Mouse (Mus musculus): ENCODE results near the gene Stil. TPM values are rescaled to one million over a fixed set of nuclear protein-coding genes. Genes with fewer than 3 reads are reported as not detected.

The Stil gene
- polyA plus RNA-seq, 1 experiment from 2014 or later = 7.2 TPM

DNA sequence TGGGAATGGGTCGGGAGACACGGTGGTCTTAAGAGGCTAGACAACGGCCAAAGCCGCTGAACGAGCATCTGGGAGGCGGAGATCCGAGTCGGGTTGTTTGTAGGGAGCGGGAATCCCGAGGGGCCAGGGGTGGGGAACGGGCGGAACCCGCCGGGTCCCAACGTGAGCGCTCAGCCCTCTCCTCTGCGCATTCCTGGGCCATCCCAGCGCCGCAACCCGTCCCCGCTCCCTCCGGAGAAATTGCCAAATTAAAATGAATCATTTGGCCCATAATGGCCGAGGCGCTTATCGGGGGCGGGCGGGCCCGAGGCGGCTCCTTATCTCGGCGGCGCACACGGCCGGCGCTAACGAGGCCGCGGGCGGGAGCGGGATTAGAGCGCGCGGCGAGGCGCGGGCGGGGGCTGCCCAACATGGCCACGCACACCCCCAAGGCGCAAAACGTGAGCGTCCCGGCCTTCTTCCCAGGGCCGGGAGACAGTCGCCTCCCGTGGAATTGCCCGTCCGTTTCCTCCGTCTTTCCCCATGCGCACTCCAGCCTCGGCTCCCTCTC is 56.5 kb downstream of the Stil start, which contains the start of gene Tal1:
Gene Tal1, plus strand, starts transcription at position 56 of the 550 bp plus-strand sequence.
- no peaks in the 10 kb centered on the region for H3K9me3 ChIP-seq (ENCODE audit: control insufficient read depth, low read length)
- WGBS = under 1% methylated on average over 60 of the region's 60 CpGs
- H3K9ac ChIP-seq (ENCODE audit: low read depth, low read length) = peak within 1 kb of the TSS; percentile 54
- H3K4me3 ChIP-seq (ENCODE audit: low read length) = peak within 1 kb of the TSS; percentile 39
- ATAC-seq = peak; percentile 67
- H3K27me3 ChIP-seq (replicated peaks; ENCODE audit: control insufficient read depth, insufficient read depth, low read length) = peaks cover 85% of the 10 kb centered on the region
- H3K27ac ChIP-seq (ENCODE audit: low read length) = peak within 1 kb of the TSS; percentile 24; the same call in 1 of the 2 replicates
- peaks cover 14% of the 10 kb centered on the region for H3K4me1 ChIP-seq (ENCODE audit: control insufficient read depth, insufficient read depth, low read length)
- H3K36me3 ChIP-seq (ENCODE audit: control insufficient read depth, insufficient read depth, low read length) = no peaks in the 10 kb centered on the region
- H3K4me2 ChIP-seq (ENCODE audit: low read depth, low read length) = peak within 1 kb of the TSS; percentile 67

DNA sequence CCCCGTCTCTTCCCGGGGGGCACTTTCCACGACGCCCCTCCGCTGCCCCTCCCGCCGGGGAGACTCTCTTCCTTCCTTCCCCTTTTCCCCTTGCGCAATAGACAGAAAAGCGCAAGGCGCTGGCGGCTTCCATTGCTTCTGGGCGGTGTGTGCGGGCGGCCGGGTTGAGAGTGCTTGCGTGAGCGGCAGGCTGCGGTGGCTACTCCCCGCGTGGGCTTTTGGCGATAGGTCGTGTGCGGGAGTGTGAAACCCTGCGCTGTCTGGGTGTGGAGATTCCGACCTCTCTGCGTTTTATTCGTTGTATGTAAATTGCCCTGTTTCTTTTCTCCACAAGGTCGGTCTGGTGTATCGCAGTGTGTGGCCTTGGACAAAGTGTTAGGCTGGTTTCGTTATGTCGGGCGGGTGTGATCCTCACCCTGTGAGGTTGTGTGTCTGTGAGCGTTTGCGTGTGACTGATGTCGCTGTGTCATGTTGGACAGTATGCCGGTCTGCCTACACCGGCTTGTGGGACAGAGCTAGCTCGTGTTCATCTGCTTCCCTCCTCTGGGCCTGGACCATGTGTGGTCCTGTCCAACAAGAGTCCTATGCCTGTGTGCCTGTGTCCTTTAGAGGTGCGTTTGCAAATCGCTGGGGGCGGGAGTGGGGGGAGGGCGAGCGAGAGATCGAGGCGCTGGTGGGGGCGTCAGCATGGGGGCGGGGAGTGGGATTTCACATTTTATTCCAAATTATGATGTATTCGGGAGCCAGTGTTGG is 57.1 kb downstream of the Stil start:
- Histone ChIP-seq H3K27ac (ENCODE audit: low read length) (peak overlapping the region; percentile 24; the same call in 1 of the 2 replicates), H3K4me1 (ENCODE audit: control insufficient read depth, insufficient read depth, low read length) (peaks cover 14% of the 10 kb centered on the region), H3K9ac (ENCODE audit: low read depth, low read length) (peak overlapping the region; percentile 54), H3K9me3 (ENCODE audit: control insufficient read depth, low read length) (no peaks in the 10 kb centered on the region), H3K4me2 (ENCODE audit: low read depth, low read length) (peak overlapping the region; percentile 67), H3K4me3 (ENCODE audit: low read length) (peak overlapping the region; percentile 39), H3K27me3 (replicated peaks; ENCODE audit: control insufficient read depth, insufficient read depth, low read length) (peaks cover 85% of the 10 kb centered on the region), H3K36me3 (ENCODE audit: control insufficient read depth, insufficient read depth, low read length) (no peaks in the 10 kb centered on the region)
- WGBS = under 1% methylated on average over 48 of the region's 48 CpGs
- peak; percentile 58 for ATAC-seq

DNA sequence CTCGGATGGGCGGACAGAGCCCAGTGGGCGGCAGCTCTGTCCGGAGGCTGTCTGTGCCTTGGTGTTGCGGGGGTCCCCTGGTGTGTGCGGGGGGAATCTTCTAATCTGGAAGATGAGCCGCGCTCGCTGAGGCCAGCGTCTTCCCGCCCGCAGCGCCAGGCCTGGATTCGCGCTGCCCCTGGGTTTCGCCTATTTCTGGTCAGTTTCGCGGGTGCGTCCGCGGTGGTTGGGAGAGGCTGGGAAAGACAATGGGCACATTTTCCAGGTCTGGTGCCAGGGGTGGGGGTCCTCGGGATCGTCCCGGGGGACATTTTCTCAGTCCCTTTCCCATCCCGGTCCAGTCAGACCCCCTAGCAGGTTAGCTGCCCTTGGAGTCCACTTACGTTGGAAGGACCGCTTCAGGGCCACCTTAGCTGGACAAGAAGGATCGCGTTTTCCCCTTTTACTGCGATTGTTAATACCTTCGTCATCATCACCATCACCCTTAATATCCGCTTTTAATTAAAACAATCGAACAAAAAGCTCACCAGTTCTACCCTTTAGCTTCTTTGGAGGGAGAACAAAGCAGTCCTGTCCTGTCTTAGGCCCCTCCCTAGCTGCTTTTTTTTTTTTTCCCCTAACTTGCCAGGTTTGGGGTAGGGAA is 57.8 kb downstream of the Stil start:
- no peaks in the 10 kb centered on the region for H3K9me3 ChIP-seq (ENCODE audit: control insufficient read depth, low read length)
- H3K4me1 ChIP-seq (ENCODE audit: control insufficient read depth, insufficient read depth, low read length) = peaks cover 15% of the 10 kb centered on the region
- 2% methylated on average over 33 of the region's 33 CpGs for WGBS
- no peaks in the 10 kb centered on the region for H3K36me3 ChIP-seq (ENCODE audit: control insufficient read depth, insufficient read depth, low read length)
- H3K4me2 ChIP-seq (ENCODE audit: low read depth, low read length) = no peak overlapping the region
- no peak; the same call in 1 of the 2 replicates for ATAC-seq
- peak overlapping the region; percentile 46 for H3K9ac ChIP-seq (ENCODE audit: low read depth, low read length)
- peak overlapping the region; percentile 39 for H3K4me3 ChIP-seq (ENCODE audit: low read length)
- peak overlapping the region; percentile 11; the same call in 1 of the 2 replicates for H3K27ac ChIP-seq (ENCODE audit: low read length)
- H3K27me3 ChIP-seq (replicated peaks; ENCODE audit: control insufficient read depth, insufficient read depth, low read length) = peaks cover 84% of the 10 kb centered on the region

DNA sequence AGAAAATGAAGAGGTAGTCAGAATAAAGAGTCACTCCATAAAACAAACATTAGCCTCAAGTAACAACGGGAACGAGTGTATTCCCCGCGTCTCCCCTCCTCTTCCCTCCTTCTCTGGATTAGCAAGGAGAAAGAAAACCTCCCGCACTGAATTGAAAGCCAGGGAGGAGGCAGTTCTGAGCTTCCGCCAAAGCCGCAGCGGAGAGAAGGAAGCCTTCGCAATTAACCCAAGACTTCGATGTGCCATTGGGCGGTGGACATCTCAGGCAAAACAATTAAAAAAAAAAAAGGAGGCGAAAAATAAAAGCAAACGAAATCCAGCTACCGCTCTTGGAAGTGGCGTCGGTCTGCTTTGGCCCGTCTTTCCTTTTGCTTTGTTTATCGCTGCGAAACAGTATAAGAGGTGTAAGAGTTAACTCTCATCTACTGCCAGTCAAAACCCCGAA is 58.4 kb downstream of the Stil start:
- Histone ChIP-seq H3K4me2 (ENCODE audit: low read depth, low read length) (no peak overlapping the region), H3K9ac (ENCODE audit: low read depth, low read length) (no peak overlapping the region), H3K27me3 (replicated peaks; ENCODE audit: control insufficient read depth, insufficient read depth, low read length) (peaks cover 85% of the 10 kb centered on the region), H3K4me3 (ENCODE audit: low read length) (peak overlapping the region; percentile 39), H3K36me3 (ENCODE audit: control insufficient read depth, insufficient read depth, low read length) (no peaks in the 10 kb centered on the region), H3K27ac (ENCODE audit: low read length) (no peak overlapping the region), H3K4me1 (ENCODE audit: control insufficient read depth, insufficient read depth, low read length) (peaks cover 19% of the 10 kb centered on the region), H3K9me3 (ENCODE audit: control insufficient read depth, low read length) (no peaks in the 10 kb centered on the region)
- WGBS = 1% methylated on average over 20 of the region's 20 CpGs
- no peak for ATAC-seq

DNA sequence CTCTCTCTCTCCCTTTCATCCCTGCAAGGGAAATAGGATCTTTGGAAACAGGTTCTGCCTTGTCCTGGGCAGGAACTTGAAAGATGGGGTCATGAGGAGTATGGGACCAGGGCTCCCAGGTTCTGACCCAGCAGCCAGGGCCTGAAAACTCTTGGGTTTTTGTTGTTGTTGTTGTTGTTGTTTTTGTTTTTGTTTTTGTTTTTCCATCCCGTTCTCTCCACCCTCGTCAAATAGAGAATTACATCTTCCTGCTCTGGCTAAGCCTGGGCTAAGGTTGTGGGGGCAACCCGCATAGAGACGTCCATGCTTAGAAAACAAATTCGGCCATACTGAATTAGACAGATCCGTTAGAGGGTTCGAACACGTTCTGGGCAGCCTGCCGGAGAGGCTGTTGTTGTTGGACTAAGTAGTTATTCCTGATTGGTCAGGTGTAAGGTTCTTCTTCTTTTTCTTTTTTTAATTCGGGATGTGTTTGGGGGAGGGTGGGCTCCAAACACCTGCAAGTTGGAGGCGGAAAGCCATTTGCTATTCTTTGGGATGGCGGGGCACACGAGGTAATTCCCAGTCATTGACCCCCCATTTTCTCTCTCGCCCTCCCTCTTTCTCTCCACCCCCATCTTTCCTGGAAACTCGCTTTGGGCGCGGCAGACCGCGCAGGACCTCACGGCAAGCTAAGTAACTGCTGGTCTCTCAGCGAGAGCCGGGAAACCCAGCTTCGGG is 59.1 kb downstream of the Stil start:
- ATAC-seq = no peak
- H3K4me1 ChIP-seq (ENCODE audit: control insufficient read depth, insufficient read depth, low read length) = peaks cover 21% of the 10 kb centered on the region
- peak overlapping the region; percentile 43; the same call in 1 of the 2 replicates for H3K9ac ChIP-seq (ENCODE audit: low read depth, low read length)
- no peak overlapping the region for H3K27ac ChIP-seq (ENCODE audit: low read length)
- H3K9me3 ChIP-seq (ENCODE audit: control insufficient read depth, low read length) = no peaks in the 10 kb centered on the region
- H3K4me2 ChIP-seq (ENCODE audit: low read depth, low read length) = 0 out of 2 replicates have a peak overlapping the region, but pooled peaks have one; percentile 17
- WGBS = 3% methylated on average over 23 of the region's 23 CpGs
- no peaks in the 10 kb centered on the region for H3K36me3 ChIP-seq (ENCODE audit: control insufficient read depth, insufficient read depth, low read length)
- peaks cover 88% of the 10 kb centered on the region for H3K27me3 ChIP-seq (replicated peaks; ENCODE audit: control insufficient read depth, insufficient read depth, low read length)
- H3K4me3 ChIP-seq (ENCODE audit: low read length) = peak overlapping the region; percentile 39

DNA sequence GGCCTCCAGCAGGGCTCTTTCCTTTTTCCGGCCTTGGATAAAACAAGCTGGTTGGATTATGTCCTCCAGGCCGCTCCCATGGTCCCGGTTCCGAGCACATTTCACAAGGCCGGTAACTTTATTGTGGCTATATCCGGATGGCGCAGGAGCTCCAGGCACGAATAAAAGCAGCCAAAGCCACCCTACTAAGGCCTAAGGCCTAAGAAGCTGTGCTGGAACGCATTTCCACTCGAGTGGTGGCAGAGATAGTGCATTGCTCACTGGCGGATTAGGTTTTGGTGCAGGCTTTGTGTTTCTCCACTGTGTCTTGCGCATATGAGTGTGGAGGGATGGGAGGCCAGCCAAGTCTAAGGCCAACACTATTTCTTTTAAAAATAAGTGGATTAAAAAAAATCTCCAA is 59.9 kb downstream of the Stil start:
- Histone ChIP-seq H3K4me1 (ENCODE audit: control insufficient read depth, insufficient read depth, low read length) (peaks cover 21% of the 10 kb centered on the region), H3K9me3 (ENCODE audit: control insufficient read depth, low read length) (no peaks in the 10 kb centered on the region), H3K9ac (ENCODE audit: low read depth, low read length) (no peak overlapping the region), H3K36me3 (ENCODE audit: control insufficient read depth, insufficient read depth, low read length) (no peaks in the 10 kb centered on the region), H3K27ac (ENCODE audit: low read length) (no peak overlapping the region), H3K4me2 (ENCODE audit: low read depth, low read length) (no peak overlapping the region), H3K4me3 (ENCODE audit: low read length) (peak overlapping the region; percentile 3; the same call in 1 of the 2 replicates), H3K27me3 (replicated peaks; ENCODE audit: control insufficient read depth, insufficient read depth, low read length) (peaks cover 89% of the 10 kb centered on the region)
- no peak for ATAC-seq
- 20% methylated on average over 12 of the region's 12 CpGs for WGBS

DNA sequence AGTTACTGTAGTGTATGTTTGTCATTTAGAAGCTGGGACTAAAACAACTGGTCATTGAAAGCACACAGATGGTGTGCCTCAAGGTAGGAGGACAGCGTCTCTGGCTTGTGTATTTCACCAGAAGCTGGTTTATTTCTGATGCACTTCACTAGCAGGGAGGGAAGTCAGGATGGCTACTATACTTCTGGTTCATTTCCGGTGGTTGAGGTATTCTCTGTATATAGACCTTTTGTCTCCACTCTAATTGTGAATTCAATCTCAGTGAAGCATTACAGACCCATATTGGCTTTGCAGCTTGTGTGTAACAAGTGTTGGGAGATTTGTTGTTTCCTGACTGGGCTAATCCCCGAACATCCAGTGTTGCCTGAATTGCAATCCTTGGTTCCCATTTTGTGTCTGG is 60.8 kb downstream of the Stil start:
- Histone ChIP-seq H3K4me3 (ENCODE audit: low read length) (no peak overlapping the region), H3K4me2 (ENCODE audit: low read depth, low read length) (no peak overlapping the region), H3K27ac (ENCODE audit: low read length) (no peak overlapping the region), H3K36me3 (ENCODE audit: control insufficient read depth, insufficient read depth, low read length) (no peaks in the 10 kb centered on the region), H3K9ac (ENCODE audit: low read depth, low read length) (no peak overlapping the region), H3K27me3 (replicated peaks; ENCODE audit: control insufficient read depth, insufficient read depth, low read length) (peaks cover 88% of the 10 kb centered on the region), H3K4me1 (ENCODE audit: control insufficient read depth, insufficient read depth, low read length) (peaks cover 21% of the 10 kb centered on the region), H3K9me3 (ENCODE audit: control insufficient read depth, low read length) (no peaks in the 10 kb centered on the region)
- 16% methylated on average over 3 of the region's 3 CpGs for WGBS
- no peak for ATAC-seq

DNA sequence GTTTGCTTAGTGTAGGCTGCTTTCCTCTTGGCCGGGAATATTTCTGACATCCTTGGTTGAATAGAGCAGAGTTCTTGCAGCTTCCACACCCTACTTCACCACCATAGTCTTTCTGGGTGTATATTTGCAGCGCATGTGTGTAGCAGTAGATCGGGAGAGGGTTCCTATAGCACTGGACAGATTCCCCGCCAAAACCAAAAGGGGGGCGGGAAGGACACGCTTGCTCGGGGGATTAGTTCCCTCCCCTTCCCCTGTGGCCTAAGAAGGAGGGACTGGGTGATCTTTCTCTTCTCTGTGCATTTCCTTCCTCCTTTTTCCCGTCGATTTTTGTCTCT is 62.5 kb downstream of the Stil start:
- peaks cover 9% of the 10 kb centered on the region for H3K4me1 ChIP-seq (ENCODE audit: control insufficient read depth, insufficient read depth, low read length)
- H3K4me3 ChIP-seq (ENCODE audit: low read length) = peak overlapping the region; percentile 55
- H3K9ac ChIP-seq (ENCODE audit: low read depth, low read length) = no peak overlapping the region
- peak overlapping the region; percentile 99 for H3K4me2 ChIP-seq (ENCODE audit: low read depth, low read length)
- H3K36me3 ChIP-seq (ENCODE audit: control insufficient read depth, insufficient read depth, low read length) = no peaks in the 10 kb centered on the region
- no peak for ATAC-seq
- no peak overlapping the region for H3K27ac ChIP-seq (ENCODE audit: low read length)
- H3K27me3 ChIP-seq (replicated peaks; ENCODE audit: control insufficient read depth, insufficient read depth, low read length) = peaks cover 84% of the 10 kb centered on the region
- 3% methylated on average over 9 of the region's 9 CpGs for WGBS
- no peaks in the 10 kb centered on the region for H3K9me3 ChIP-seq (ENCODE audit: control insufficient read depth, low read length)

All from intestine, embryonic 16.5 days (tissue).